ENCODE assay signal across 8 mouse cellular contexts in the genomic region with DNA sequence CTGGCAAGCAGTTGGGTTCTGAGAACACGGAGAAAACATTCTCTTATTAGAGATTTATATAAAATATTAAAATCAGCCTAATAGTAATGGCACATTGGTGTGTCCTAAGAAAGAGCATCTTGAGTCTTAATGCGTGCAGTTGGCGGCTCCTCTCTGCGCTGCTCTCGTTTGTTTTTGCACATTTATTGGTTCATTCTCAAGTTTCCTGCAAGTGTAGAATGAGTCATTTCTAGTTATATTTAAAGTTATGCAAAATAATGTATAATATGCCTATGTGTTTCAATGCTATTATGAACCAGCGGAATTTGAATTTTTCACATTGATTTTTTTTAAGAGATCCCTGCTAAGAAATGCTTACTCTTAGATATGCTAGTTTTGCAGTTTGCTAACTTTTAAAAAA.
"Had no signal": no experiment of that assay in that cellular context is flagged by ENCODE, and none has a peak within 500 bp of the region (broad histone marks: within the 10 kb centered on the region; RNA-seq: fewer than 3 reads in every experiment).

No protein-coding gene starts in this region.

- DNase-seq: kidney, adult 2 months; kidney, postnatal 14 days; lung, adult 18-20 months; spleen, adult 18-20 months; thymus, adult 2 months; thymus, postnatal 25 days had no signal

- ATAC-seq: intestine, embryonic 16.5 days; midbrain, embryonic 13.5 days had no signal
